Mouse (Mus musculus): ENCODE results near the gene Bud23. TPM values are rescaled to one million over a fixed set of nuclear protein-coding genes. Genes with fewer than 3 reads are reported as not detected.

Bud23 gene
- polyA plus RNA-seq, 1 experiment, result 38.0 TPM

- Histone ChIP-seq H3K4me1 (ENCODE audit: control insufficient read depth, insufficient read depth, low read length) (no peaks in the 10 kb centered on the region; the same call in 1 of the 2 replicates), H3K27ac (ENCODE audit: insufficient read depth, low read length) (no peak overlapping the region), H3K4me3 (ENCODE audit: insufficient read depth, low read length) (no peak overlapping the region)
- TF ChIP-seq POLR2A (IDR thresholded peaks at IDR 0.05; ENCODE audit: low read depth, low read length) (no peak), CTCF (IDR thresholded peaks at IDR 0.05; ENCODE audit: borderline replicate concordance, insufficient read depth, low read length) (no peak)
These were observed 52.7 kb downstream of the Bud23 start for GRCm38 (mm10) chr5:135011809-135012613.

DNA sequence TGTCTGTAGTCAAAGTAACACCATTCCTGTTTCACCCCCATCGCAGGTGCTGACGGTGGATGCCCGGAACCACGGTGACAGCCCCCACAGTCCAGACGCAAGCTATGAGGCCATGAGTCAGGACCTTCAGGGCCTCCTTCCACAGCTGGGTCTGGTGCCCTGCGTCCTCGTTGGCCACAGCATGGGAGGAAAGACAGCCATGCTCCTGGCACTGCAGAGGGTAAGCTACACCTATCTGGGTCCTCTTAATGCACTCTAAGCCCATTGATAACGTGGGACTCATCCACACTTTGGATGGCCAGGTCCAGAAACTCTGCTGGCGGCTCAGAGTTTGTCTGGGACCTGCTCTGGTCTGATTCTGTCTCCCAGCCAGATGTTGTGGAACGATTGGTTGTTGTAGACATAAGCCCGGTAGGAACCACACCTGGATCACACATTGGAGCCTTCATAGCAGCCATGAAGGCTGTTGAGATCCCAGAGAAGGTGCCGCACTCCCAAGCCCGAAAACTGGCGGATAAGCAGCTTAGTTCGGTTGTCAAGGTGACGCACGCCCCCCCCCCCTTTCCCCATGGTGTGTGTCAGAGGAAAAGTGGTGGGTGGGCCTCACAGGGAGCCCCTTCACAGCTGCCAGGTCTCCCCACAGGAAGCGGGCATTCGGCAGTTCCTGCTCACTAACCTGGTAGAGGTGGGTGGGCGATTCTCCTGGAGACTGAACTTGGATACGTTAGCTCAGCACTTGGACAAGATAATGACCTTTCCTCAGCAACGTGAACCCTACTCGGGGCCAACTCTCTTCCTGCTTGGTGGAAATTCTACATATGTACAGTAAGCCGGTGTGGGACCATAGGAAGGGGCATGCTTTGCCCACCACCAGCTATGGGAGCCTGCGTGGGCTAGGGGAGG is 53.7 kb downstream of the Bud23 start:
- TF ChIP-seq POLR2A (IDR thresholded peaks at IDR 0.05; ENCODE audit: low read depth, low read length), result no peak
- no peak for TF ChIP-seq CTCF (IDR thresholded peaks at IDR 0.05; ENCODE audit: borderline replicate concordance, insufficient read depth, low read length)
- H3K4me3 ChIP-seq (ENCODE audit: insufficient read depth, low read length), result no peak overlapping the region
- H3K4me1 ChIP-seq (ENCODE audit: control insufficient read depth, insufficient read depth, low read length), result no peaks in the 10 kb centered on the region; the same call in 1 of the 2 replicates
- H3K27ac ChIP-seq (ENCODE audit: insufficient read depth, low read length), result no peak overlapping the region

GRCm38 (mm10) chr5:135010320-135010709 is 54.4 kb downstream of the Bud23 start:
- TF ChIP-seq CTCF (IDR thresholded peaks at IDR 0.05; ENCODE audit: borderline replicate concordance, insufficient read depth, low read length) (no peak), POLR2A (IDR thresholded peaks at IDR 0.05; ENCODE audit: low read depth, low read length) (no peak)
- no peaks in the 10 kb centered on the region; the same call in 1 of the 2 replicates for H3K4me1 ChIP-seq (ENCODE audit: control insufficient read depth, insufficient read depth, low read length)
- peak overlapping the region; percentile 73 for H3K4me3 ChIP-seq (ENCODE audit: insufficient read depth, low read length)
- H3K27ac ChIP-seq (ENCODE audit: insufficient read depth, low read length), result 0 out of 2 replicates have a peak overlapping the region, but pooled peaks have one; percentile 22

DNA sequence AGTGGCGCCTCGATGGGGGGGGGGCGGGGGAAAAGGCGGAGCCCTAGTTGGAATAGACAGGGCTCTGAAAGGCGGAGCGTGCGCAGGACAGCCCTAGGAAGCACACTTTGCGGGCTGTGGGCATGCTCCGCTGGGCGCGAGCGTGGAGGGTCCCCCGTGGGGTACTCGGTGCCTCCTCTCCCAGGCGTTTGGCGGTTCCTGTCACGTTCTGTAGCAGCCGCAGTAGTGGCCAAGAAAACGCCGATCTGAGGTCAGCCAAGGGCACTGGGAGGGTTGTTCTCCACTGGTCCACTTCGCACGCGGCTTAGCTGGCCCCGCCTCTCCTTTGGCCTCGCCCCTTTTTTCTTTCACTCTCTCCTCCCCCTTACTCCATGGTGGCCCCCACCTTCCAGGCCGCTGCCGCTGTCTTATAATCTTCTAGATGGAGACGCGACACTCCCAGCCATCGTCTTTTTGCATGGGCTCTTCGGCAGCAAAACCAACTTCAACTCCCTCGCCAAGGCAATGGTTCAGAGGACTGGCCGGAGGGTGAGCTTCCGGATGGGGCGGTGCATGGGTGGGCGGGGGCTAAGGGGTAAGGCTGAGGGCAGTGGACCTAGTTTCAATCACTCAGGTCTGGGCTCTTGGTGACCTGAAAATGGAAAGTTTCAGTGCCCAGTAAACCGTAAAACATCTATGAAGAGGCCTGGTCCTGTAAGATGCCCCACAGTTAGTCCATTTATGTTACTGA is 55.0 kb downstream of the Bud23 start:
- peak overlapping the region; percentile 73 for H3K4me3 ChIP-seq (ENCODE audit: insufficient read depth, low read length)
- no peak for TF ChIP-seq CTCF (IDR thresholded peaks at IDR 0.05; ENCODE audit: borderline replicate concordance, insufficient read depth, low read length)
- TF ChIP-seq POLR2A (IDR thresholded peaks at IDR 0.05; ENCODE audit: low read depth, low read length), result peak; percentile 51; the same call in 1 of the 2 replicates
- H3K27ac ChIP-seq (ENCODE audit: insufficient read depth, low read length), result peak overlapping the region; percentile 85
- no peaks in the 10 kb centered on the region; the same call in 1 of the 2 replicates for H3K4me1 ChIP-seq (ENCODE audit: control insufficient read depth, insufficient read depth, low read length)

GRCm38 (mm10) chr5:135008671-135009589 is 55.8 kb downstream of the Bud23 start, which contains the start of gene Abhd11:
TSS of gene Abhd11 (plus strand) at chr5:135009152.
- Histone ChIP-seq H3K4me1 (ENCODE audit: control insufficient read depth, insufficient read depth, low read length) (no peaks in the 10 kb centered on the region; the same call in 1 of the 2 replicates), H3K27ac (ENCODE audit: insufficient read depth, low read length) (peak within 1 kb of the TSS; percentile 85), H3K4me3 (ENCODE audit: insufficient read depth, low read length) (peak within 1 kb of the TSS; percentile 73)
- no peak for TF ChIP-seq CTCF (IDR thresholded peaks at IDR 0.05; ENCODE audit: borderline replicate concordance, insufficient read depth, low read length)
- TF ChIP-seq POLR2A (IDR thresholded peaks at IDR 0.05; ENCODE audit: low read depth, low read length), result peak; percentile 95

GRCm38 (mm10) chr5:135007802-135008571 is 56.8 kb downstream of the Bud23 start:
- Histone ChIP-seq H3K4me3 (ENCODE audit: insufficient read depth, low read length) (peak overlapping the region; percentile 45), H3K4me1 (ENCODE audit: control insufficient read depth, insufficient read depth, low read length) (no peaks in the 10 kb centered on the region; the same call in 1 of the 2 replicates), H3K27ac (ENCODE audit: insufficient read depth, low read length) (peak overlapping the region; percentile 66; the same call in 1 of the 2 replicates)
- TF ChIP-seq CTCF (IDR thresholded peaks at IDR 0.05; ENCODE audit: borderline replicate concordance, insufficient read depth, low read length) (no peak), POLR2A (IDR thresholded peaks at IDR 0.05; ENCODE audit: low read depth, low read length) (no peak)

Other genes with a start within 250 kb of the Bud23 start
- not detected in 2 replicates for gene Tmem270, start 158.2 kb downstream of the Bud23 start, polyA plus RNA-seq (2011; ENCODE audit: insufficient read length, low read depth, missing spikeins)
- gene Cldn13, start 149.4 kb downstream of the Bud23 start, polyA plus RNA-seq (2011; ENCODE audit: insufficient read length, low read depth, missing spikeins), result not detected in 2 replicates
- 4.1 and 4.2 TPM in 2 replicates for gene Mettl27, start 132.6 kb downstream of the Bud23 start, polyA plus RNA-seq (2011; ENCODE audit: insufficient read length, low read depth, missing spikeins)
- gene Cldn4, start 118.0 kb downstream of the Bud23 start, polyA plus RNA-seq (2011; ENCODE audit: insufficient read length, low read depth, missing spikeins), result not detected in 2 replicates
- gene Cldn3, start 78.7 kb downstream of the Bud23 start, polyA plus RNA-seq (2011; ENCODE audit: insufficient read length, low read depth, missing spikeins), result not detected in 2 replicates
- gene Abhd11, start 55.8 kb downstream of the Bud23 start, polyA plus RNA-seq (2011; ENCODE audit: insufficient read length, low read depth, missing spikeins), result 19.1 and 20.7 TPM in 2 replicates
- gene Stx1a, start 41.5 kb downstream of the Bud23 start, polyA plus RNA-seq (2011; ENCODE audit: insufficient read length, low read depth, missing spikeins), result 6.9 and 10.2 TPM in 2 replicates
- 15.2 and 18.1 TPM in 2 replicates for gene Dnajc30, start 757 bp downstream of the Bud23 start, polyA plus RNA-seq (2011; ENCODE audit: insufficient read length, low read depth, missing spikeins)
- gene Vps37d, start 13.3 kb upstream of the Bud23 start, polyA plus RNA-seq (2011; ENCODE audit: insufficient read length, low read depth, missing spikeins), result 3.0 and 4.0 TPM in 2 replicates
- gene Mlxipl, start 24.9 kb upstream of the Bud23 start, polyA plus RNA-seq (2011; ENCODE audit: insufficient read length, low read depth, missing spikeins), result not detected in 2 replicates
- 17.4 and 24.9 TPM in 2 replicates for gene Tbl2, start 84.7 kb upstream of the Bud23 start, polyA plus RNA-seq (2011; ENCODE audit: insufficient read length, low read depth, missing spikeins)
- 31.0 and 41.7 TPM in 2 replicates for gene Bcl7b, start 103.3 kb upstream of the Bud23 start, polyA plus RNA-seq (2011; ENCODE audit: insufficient read length, low read depth, missing spikeins)
- gene Baz1b, start 122.3 kb upstream of the Bud23 start, polyA plus RNA-seq (2011; ENCODE audit: insufficient read length, low read depth, missing spikeins), result 73.5 and 84.1 TPM in 2 replicates
- not detected in 2 replicates for gene Fzd9, start 186.3 kb upstream of the Bud23 start, polyA plus RNA-seq (2011; ENCODE audit: insufficient read length, low read depth, missing spikeins)